Mouse (Mus musculus): Measurements from ENCODE around the gene Lrp2bp.

The Lrp2bp gene

GRCm38 (mm10) chr8:45999138-45999783 is at the start of gene Lrp2bp:
Gene Lrp2bp, plus strand, starts transcription at chr8:45999303.
- DNase-seq: peak; percentile 60

GRCm38 (mm10) chr8:45950622-45951021 is 48.5 kb upstream of the Lrp2bp start:
- DNase-seq: no peak

DNA sequence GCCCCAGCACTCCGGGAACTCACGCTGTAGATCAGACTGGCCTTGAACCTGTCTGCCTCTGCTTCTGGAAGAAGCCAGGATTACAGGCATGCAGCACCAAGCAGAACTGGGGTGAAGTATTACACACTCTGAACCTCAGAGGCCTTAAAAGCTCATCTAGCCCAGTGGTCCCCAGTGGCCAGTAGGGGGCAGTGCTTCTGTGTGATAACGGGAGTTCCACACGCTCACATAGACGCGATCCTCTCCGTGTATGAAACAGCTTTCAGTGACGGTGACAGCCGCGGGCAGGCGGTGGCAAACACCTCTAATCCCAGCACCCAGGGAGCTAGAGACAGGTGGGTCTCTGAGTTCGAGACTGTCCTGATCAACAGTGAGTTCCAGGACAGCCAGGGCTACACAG is 28.2 kb upstream of the Lrp2bp start:
- no peak for DNase-seq

DNA sequence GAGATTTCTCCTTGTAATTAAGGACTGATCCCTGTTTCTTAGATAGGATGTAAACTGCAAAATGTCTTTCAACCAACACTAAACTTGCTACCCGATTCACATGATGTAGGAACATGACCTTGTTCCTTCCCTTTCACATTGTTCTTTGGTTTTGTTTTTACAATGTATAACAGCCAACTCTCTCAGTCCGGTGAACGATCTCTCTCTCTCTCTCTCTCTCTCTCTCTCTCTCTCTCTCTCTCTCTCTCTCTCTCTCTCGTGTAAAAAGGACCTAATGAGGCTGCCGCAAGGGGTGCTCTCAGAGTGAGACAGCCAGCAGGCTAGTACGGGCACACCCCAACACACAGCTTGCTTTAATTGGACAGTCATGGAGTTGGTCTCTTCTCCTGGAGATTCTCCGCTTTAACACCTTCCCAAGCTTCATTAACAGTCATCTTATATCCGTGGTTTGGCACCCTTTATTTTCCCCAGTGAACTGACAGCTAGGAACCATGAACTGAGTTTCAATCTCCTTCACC is 25.1 kb upstream of the Lrp2bp start:
- DNase-seq: no peak

DNA sequence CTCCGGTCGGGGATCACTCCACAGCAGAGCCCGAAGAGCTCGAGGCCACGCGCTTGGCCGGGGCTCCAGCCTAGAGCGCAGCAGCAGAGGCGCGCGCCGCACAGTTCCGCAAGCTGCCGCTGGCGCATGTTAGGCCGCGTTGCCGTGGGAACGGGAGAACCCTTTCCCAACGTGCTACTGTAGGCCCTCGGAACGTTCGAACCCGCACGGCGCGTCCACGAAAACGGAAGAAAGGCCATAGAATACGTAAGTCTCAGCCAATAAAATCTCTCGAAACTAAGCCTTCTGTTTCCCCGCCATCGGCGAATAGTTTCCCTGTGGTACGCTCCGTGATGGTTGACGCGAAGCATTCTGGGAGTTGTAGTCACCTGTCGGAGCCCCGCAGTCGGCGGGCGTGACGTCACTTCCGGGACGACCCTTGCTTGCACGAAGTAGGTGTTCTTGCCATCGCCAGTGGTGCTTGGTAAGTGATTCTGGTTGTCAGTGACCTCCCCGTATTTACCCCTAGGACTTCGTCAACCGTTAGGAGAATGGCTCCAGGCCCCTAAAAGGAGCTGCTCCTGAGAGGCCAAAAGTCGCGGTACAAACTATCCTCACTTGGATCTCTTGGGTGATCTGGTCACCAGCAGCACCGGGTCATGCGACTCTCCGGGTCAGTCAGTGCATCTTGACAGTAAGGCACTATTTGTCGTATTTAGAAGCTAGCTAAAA is 23.8 kb upstream of the Lrp2bp start, which contains the start of the genes 1700029J07Rik and Ufsp2:
Gene 1700029J07Rik (minus strand): TSS at position 127 of the 711 bp plus-strand sequence.
Gene Ufsp2 (plus strand): TSS at position 403 of the 711 bp plus-strand sequence.
- DNase-seq: peak; percentile 99

GRCm38 (mm10) chr8:45975837-45976468 is 23.1 kb upstream of the Lrp2bp start:
- no peak for DNase-seq

DNA sequence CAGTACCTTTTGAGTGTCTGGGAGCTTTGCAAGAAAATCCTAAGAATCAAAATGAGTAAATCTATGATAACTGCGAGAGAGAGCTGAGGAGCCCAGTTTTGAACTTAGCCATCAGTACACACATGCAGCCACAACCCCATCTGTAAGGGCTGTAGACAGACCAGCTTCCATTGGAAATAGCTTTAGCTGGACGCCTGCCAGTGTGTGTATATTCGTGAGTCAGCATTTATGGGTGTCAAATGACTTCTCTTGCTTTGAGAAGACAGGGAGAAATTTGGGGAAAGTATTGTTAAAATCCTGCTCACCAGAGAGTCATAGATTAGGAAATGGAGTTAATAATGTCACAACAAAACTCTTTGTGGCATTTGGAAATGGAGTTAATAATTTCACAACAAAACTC is 12.4 kb upstream of the Lrp2bp start:
- no peak for DNase-seq

DNA sequence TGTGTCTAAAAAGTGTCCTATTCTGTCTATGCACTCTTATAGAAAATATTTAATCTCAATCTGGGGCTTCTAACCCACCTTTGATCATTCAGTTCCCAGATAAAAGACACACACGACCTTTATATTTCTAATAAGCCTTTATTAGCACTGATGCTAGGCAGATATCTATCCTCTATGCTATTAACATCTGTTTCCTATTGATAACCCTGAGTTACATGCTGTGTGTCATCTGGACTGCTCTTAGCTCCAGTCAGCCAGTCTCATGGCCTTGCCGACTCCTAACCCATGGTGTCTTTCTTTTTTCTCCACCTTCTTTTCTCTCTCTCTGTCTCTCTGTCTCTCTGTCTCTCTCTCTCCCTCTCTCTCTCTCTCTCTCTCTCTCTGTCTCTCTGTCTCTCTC is 10.9 kb upstream of the Lrp2bp start:
- DNase-seq: no peak

GRCm38 (mm10) chr8:45990631-45991310 is 8.3 kb upstream of the Lrp2bp start:
- no peak for DNase-seq

GRCm38 (mm10) chr8:45994111-45994510 is 5.0 kb upstream of the Lrp2bp start:
- DNase-seq: peak; percentile 26

DNA sequence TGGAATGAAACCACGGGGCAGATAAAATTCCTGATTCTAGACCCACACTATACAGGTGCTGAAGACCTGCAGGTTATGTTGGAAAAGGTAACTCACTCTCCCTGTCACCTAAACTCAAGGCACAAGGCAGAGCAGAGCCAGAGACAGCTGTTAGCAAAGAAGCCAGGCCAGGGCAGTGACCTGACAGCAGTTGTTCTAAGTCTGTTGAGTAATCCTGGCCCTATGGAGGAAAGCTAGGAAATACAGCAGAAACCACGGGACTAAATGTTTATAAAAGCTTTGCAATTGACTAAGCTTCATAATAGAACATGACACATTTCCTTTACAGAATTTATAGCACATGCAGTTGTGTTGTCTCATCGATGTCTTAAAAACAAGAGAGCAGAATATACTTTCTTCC is 3.5 kb upstream of the Lrp2bp start:
- DNase-seq: no peak

DNA sequence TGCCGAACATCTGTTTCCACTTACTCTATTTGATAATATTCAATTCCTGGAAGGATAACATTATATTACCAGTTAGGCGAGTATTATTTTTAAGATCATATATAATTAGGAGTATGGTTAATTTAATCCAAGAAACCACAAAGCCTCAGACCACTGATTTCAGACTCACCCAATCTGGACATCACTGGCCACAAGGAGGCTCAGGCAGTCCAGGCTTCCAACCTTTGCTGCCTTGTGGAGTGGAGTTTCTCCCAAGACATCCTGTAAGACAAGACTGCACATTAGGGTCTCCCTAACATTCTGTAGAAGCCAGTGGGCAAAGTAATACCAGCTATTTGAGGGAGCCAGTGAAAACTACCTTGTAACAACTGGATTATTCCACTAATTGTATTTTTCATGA is 875 bp upstream of the Lrp2bp start:
- DNase-seq: no peak

GRCm38 (mm10) chr8:45999784-46000705 is 942 bp downstream of the Lrp2bp start:
- peak; percentile 99 for DNase-seq

GRCm38 (mm10) chr8:46005596-46005995 is 6.5 kb downstream of the Lrp2bp start, which contains the start of gene Ankrd37:
Gene Ankrd37, minus strand, starts transcription at chr8:46005707.
- no peak for DNase-seq

DNA sequence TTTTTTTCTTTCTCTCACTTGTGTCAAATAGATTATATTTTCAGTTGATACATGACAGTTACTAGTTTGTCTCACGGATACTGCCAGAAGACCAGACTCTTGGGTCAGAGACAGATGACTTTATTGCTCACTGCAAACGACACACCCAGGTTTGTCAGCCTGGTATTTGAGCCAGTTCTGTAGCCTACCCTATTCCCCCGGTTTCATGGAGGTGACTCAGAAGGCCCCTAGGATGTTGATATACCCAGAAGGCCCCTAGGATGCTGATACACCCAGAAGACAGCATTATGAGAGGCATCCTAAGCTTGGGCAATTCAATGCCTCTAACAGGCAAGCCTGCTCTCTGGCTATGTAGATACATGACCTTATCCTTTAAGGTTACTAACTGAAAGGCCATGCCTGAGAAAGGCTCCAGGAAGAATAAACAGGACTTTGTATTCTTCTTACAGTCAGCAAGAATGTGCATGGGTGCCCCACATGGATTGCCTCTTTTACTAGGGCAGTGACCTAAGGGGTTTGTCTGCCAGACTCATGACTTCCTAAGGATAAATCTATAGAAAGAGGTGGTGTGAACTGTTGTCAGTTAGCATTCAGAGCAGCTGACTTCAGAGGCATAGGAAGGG is 8.1 kb downstream of the Lrp2bp start:
- DNase-seq: no peak

GRCm38 (mm10) chr8:46010306-46010705 is 11.2 kb downstream of the Lrp2bp start:
- DNase-seq: no peak

GRCm38 (mm10) chr8:46010746-46011680 is 11.9 kb downstream of the Lrp2bp start:
- DNase-seq: peak; percentile 50

DNA sequence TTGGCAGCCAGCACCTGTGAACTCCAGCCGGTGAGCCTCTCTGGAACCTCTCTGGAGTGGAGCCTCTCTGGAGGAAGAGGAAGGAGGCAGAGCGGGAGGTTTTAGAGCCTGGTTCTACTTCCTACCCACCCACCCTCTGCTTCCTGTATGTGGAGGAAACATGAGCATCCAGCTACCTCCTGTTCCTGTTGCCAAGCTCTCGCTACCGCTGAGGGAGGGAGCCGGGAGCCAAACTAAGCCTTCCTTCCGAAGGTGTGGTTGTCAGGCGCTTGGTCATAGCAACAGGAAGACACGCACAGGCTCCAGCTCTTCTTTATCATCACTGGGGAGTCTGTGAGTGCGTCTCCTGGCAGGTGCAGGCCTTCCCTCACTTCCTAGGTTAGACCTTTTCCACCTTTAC is 23.1 kb downstream of the Lrp2bp start:
- no peak for DNase-seq

- no peak for DNase-seq
Measured at GRCm38 (mm10) chr8:46022758-46023157, 23.7 kb downstream of the Lrp2bp start.

DNA sequence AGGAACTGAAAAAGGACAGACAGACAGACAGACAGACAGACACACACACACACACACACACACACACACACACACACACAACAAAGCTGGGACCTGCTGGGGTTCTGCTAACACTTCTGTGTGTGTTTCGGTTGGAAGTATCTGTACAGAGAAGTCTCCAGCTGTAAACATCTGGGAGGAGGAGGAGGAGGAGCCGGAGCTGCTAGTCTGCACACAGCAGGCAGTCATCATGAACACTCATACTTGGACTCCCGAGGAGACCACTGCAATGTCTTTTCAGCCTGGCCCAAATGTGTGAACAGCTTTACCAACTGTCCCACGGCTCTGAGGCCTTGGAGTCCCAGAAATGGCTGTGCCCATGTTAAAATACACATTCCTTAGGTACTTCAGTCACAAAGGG is 25.3 kb downstream of the Lrp2bp start:
- peak; percentile 76 for DNase-seq

Data from lung, postnatal 36 days (tissue).